Mouse (Mus musculus): ENCODE data around the gene Inpp5d. TPM values are rescaled to one million over a fixed set of nuclear protein-coding genes. Genes with fewer than 3 reads are reported as not detected.

Gene Inpp5d
- polyA plus RNA-seq, 1 experiment from 2014 or later, result 4.3 TPM

DNA sequence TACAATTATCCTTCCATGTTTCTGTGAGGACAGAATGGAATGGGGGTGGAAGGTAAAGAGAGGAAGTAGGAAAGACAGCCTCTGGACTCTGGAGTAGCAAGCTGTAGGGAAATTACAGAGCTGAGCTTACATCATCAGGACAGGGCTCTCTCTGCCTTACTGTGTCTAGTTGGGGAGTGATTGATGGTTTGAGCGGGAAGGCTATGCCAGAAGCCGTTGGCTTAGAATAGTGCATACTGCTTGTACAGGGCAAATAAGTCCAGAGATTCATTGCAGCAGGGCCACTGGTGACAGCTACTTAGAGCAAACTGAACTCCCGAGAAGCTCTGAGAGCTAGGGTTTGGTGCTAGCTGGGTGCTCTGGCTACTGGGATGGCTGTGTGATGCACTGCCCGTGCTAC is 66.2 kb downstream of the Inpp5d start:
- H3K4me2 ChIP-seq, result no peak overlapping the region
- no peak overlapping the region for H3K4me3 ChIP-seq (ENCODE audit: low read depth, low read length)
- no peaks in the 10 kb centered on the region for H3K4me1 ChIP-seq (ENCODE audit: control insufficient read depth, insufficient read depth, low read length)
- H3K9me3 ChIP-seq (replicated peaks; ENCODE audit: control insufficient read depth, low read length), result no peaks in the 10 kb centered on the region
- ATAC-seq (replicated peaks; ENCODE audit: insufficient number of reproducible peaks, low FRiP score, low TSS enrichment), result no peak
- H3K27ac ChIP-seq (ENCODE audit: low read depth, low read length), result no peak overlapping the region
- H3K36me3 ChIP-seq (ENCODE audit: control insufficient read depth, insufficient read depth, low read length), result no peaks in the 10 kb centered on the region
- no peak overlapping the region for H3K9ac ChIP-seq (ENCODE audit: low read depth, low read length)
- 59% methylated on average over 4 of the region's 4 CpGs for WGBS (ENCODE audit: insufficient replicate concordance)
- no peaks in the 10 kb centered on the region for H3K27me3 ChIP-seq (ENCODE audit: control insufficient read depth, insufficient read depth, low read length)

DNA sequence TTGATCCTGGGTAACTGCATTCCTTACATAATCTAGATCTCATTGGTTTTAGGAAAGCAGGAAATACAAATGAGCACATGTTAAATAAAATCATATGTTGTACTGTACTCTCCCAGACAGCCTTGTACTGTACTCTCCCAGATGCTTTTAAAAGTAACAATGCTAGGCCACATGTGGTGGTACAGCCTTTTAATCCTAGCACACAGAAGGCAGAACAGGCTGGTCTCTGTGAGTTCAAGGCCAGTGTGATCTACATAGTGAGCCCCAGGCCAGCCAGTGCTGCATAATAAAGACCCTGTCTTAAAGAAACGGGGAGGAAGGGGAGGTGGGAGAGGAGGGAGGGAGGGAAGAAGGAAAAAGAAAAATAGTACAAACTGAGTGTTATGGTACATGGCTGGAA is 66.9 kb downstream of the Inpp5d start:
- WGBS (ENCODE audit: insufficient replicate concordance), result 39% methylated on average over 1 of the region's 1 CpGs
- H3K27me3 ChIP-seq (ENCODE audit: control insufficient read depth, insufficient read depth, low read length), result no peaks in the 10 kb centered on the region
- no peak overlapping the region for H3K9ac ChIP-seq (ENCODE audit: low read depth, low read length)
- H3K4me3 ChIP-seq (ENCODE audit: low read depth, low read length), result no peak overlapping the region
- H3K36me3 ChIP-seq (ENCODE audit: control insufficient read depth, insufficient read depth, low read length), result no peaks in the 10 kb centered on the region
- no peak for ATAC-seq (replicated peaks; ENCODE audit: insufficient number of reproducible peaks, low FRiP score, low TSS enrichment)
- H3K9me3 ChIP-seq (replicated peaks; ENCODE audit: control insufficient read depth, low read length), result no peaks in the 10 kb centered on the region
- no peak overlapping the region for H3K27ac ChIP-seq (ENCODE audit: low read depth, low read length)
- no peak overlapping the region for H3K4me2 ChIP-seq
- no peaks in the 10 kb centered on the region for H3K4me1 ChIP-seq (ENCODE audit: control insufficient read depth, insufficient read depth, low read length)

DNA sequence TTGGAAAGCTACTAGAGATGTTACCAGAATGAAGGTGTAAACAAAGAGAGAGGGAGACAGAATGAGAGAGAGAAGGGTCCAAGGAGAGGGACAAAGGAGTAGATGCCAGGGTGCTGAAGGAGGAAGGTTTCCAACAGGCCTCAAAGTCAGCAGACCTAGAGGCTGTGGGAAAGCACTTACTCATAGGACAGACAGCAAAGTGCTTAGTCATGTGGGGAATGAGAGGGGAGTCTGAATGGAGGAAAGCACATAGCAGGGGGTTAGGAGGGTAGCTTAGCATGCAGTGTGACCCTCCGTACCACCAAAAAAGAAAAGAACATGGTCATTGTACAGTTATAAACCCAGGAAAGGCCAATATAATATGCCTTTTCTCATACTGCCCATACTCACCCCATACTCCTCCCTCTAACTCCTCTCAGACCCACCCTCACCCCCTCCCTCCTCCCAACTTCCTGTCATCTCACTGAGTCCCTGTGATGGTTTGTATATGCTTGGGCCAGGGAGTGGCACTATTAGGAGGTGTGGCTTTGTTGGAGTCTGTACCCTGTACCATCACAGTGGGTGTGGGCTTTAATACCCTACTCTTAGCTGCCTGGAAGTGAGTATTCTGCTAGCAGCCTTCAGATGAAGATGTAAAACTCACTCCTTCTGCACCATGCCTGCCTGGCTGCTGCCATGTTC is 69.7 kb downstream of the Inpp5d start:
- Histone ChIP-seq H3K4me3 (ENCODE audit: low read depth, low read length) (no peak overlapping the region), H3K9ac (ENCODE audit: low read depth, low read length) (no peak overlapping the region), H3K4me2 (no peak overlapping the region), H3K9me3 (replicated peaks; ENCODE audit: control insufficient read depth, low read length) (no peaks in the 10 kb centered on the region), H3K27ac (ENCODE audit: low read depth, low read length) (no peak overlapping the region), H3K27me3 (ENCODE audit: control insufficient read depth, insufficient read depth, low read length) (no peaks in the 10 kb centered on the region), H3K4me1 (ENCODE audit: control insufficient read depth, insufficient read depth, low read length) (no peaks in the 10 kb centered on the region), H3K36me3 (ENCODE audit: control insufficient read depth, insufficient read depth, low read length) (no peaks in the 10 kb centered on the region)
- no peak for ATAC-seq (replicated peaks; ENCODE audit: insufficient number of reproducible peaks, low FRiP score, low TSS enrichment)
- 88% methylated on average over 1 of the region's 1 CpGs for WGBS (ENCODE audit: insufficient replicate concordance)

DNA sequence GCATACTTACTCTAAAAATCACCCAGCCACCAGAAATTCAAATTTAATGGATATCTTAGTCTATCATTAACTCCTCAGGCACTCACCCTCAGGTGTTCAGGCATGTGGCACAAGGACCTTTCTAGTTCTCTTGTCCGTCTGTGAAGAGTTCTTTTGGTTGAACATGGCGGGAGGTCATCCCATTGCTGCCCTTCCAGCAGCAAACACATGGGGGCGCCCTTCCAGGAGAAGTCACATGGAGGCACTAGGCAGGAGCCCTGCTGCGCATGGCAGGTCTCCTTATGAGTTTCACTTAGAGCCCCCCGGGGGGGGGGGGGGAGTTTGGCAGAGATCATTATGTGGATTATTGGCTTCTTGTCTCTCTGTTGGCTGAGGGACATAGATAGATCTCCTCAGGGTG is 76.2 kb downstream of the Inpp5d start:
- no peak for ATAC-seq (replicated peaks; ENCODE audit: insufficient number of reproducible peaks, low FRiP score, low TSS enrichment)
- H3K4me1 ChIP-seq (ENCODE audit: control insufficient read depth, insufficient read depth, low read length), result no peaks in the 10 kb centered on the region
- WGBS (ENCODE audit: insufficient replicate concordance), result 75% methylated on average over 5 of the region's 5 CpGs

DNA sequence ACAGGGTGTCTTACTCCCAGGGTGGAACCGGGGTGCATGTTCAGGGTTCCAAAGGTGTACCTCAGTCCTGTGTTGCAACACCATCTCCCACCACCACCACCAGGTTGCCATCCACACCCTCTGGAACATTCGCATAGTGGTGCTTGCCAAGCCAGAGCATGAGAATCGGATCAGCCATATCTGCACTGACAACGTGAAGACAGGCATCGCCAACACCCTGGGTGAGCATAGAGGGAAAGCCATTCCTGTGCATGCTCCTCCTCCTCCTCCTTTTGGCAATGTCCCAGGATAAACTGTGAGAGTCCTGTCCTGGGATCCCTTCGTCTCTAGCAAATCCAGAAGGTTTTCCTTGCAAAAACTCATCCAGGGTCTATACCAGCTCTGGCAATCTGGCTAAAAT is 77.9 kb downstream of the Inpp5d start:
- Histone ChIP-seq H3K9ac (ENCODE audit: low read depth, low read length) (no peak overlapping the region), H3K4me3 (ENCODE audit: low read depth, low read length) (no peak overlapping the region), H3K9me3 (replicated peaks; ENCODE audit: control insufficient read depth, low read length) (no peaks in the 10 kb centered on the region), H3K4me1 (ENCODE audit: control insufficient read depth, insufficient read depth, low read length) (no peaks in the 10 kb centered on the region), H3K36me3 (ENCODE audit: control insufficient read depth, insufficient read depth, low read length) (no peaks in the 10 kb centered on the region), H3K27me3 (ENCODE audit: control insufficient read depth, insufficient read depth, low read length) (no peaks in the 10 kb centered on the region), H3K4me2 (no peak overlapping the region), H3K27ac (ENCODE audit: low read depth, low read length) (no peak overlapping the region)
- 49% methylated on average over 6 of the region's 6 CpGs for WGBS (ENCODE audit: insufficient replicate concordance)
- ATAC-seq (replicated peaks; ENCODE audit: insufficient number of reproducible peaks, low FRiP score, low TSS enrichment), result no peak; the same call in 1 of the 2 replicates

More for the DNA sequence above, 76.2 kb downstream of the Inpp5d start:
- no peaks in the 10 kb centered on the region for H3K27me3 ChIP-seq (ENCODE audit: control insufficient read depth, insufficient read depth, low read length)
- no peak overlapping the region for H3K4me3 ChIP-seq (ENCODE audit: low read depth, low read length)
- H3K27ac ChIP-seq (ENCODE audit: low read depth, low read length), result no peak overlapping the region
- H3K9me3 ChIP-seq (replicated peaks; ENCODE audit: control insufficient read depth, low read length), result no peaks in the 10 kb centered on the region
- H3K9ac ChIP-seq (ENCODE audit: low read depth, low read length), result no peak overlapping the region
- no peak overlapping the region for H3K4me2 ChIP-seq
- H3K36me3 ChIP-seq (ENCODE audit: control insufficient read depth, insufficient read depth, low read length), result no peaks in the 10 kb centered on the region

DNA sequence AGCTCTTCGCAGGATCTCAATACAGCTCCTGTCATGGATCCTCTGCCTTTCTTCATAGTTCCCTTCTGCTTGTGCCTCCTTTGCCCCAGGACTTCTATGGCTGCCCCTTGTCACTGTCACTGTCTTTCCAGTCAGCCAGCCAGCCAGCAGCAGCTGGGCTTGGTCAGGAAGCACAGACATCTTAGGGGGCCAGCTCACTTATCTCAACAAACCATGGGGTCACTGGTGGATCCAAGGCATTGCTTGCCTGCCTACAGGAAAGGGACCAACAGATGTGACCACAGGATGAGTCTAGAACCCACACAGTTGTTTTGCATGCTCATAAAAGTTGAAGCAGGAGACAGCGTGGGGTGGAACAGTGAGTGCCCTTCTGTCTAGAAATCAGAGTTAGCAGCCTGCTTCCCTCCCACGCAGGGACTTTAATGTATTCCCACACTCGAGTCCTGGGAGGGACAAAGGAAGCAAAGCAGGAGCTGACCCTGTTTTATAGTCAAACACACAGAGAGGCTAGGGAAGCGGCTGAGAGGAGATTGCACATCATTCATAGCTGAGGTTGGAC is 79.9 kb downstream of the Inpp5d start:
- no peak overlapping the region for H3K4me2 ChIP-seq
- no peaks in the 10 kb centered on the region for H3K9me3 ChIP-seq (replicated peaks; ENCODE audit: control insufficient read depth, low read length)
- no peaks in the 10 kb centered on the region for H3K36me3 ChIP-seq (ENCODE audit: control insufficient read depth, insufficient read depth, low read length)
- 73% methylated on average over 5 of the region's 5 CpGs for WGBS (ENCODE audit: insufficient replicate concordance)
- no peaks in the 10 kb centered on the region for H3K27me3 ChIP-seq (ENCODE audit: control insufficient read depth, insufficient read depth, low read length)
- H3K27ac ChIP-seq (ENCODE audit: low read depth, low read length), result no peak overlapping the region
- ATAC-seq (replicated peaks; ENCODE audit: insufficient number of reproducible peaks, low FRiP score, low TSS enrichment), result no peak
- no peak overlapping the region for H3K4me3 ChIP-seq (ENCODE audit: low read depth, low read length)
- H3K9ac ChIP-seq (ENCODE audit: low read depth, low read length), result no peak overlapping the region
- H3K4me1 ChIP-seq (ENCODE audit: control insufficient read depth, insufficient read depth, low read length), result no peaks in the 10 kb centered on the region

DNA sequence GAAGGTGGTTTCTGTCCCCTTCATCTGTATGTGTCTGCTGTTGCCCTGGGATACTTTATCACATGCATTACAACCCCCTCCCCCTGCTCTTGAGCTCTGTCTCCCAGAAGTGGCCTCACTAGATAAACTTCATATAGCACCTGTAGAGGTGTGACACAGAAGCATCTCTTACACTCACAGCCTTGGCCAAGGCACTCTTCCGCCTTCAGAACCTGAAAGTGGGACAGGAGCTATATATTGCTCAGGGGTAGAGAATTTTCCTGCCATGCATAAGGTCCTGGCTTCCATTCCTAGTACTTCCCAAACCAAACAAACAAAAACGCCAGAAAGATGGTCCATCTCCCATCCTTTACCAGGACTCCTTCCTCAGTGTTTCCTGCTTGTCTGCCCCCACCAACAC is 84.1 kb downstream of the Inpp5d start:
- Histone ChIP-seq H3K9me3 (replicated peaks; ENCODE audit: control insufficient read depth, low read length) (no peaks in the 10 kb centered on the region), H3K4me2 (no peak overlapping the region), H3K27me3 (ENCODE audit: control insufficient read depth, insufficient read depth, low read length) (no peaks in the 10 kb centered on the region), H3K4me1 (ENCODE audit: control insufficient read depth, insufficient read depth, low read length) (no peaks in the 10 kb centered on the region), H3K9ac (ENCODE audit: low read depth, low read length) (no peak overlapping the region), H3K36me3 (ENCODE audit: control insufficient read depth, insufficient read depth, low read length) (peaks cover 4% of the 10 kb centered on the region; the same call in 1 of the 2 replicates), H3K4me3 (ENCODE audit: low read depth, low read length) (no peak overlapping the region), H3K27ac (ENCODE audit: low read depth, low read length) (no peak overlapping the region)
- no peak for ATAC-seq (replicated peaks; ENCODE audit: insufficient number of reproducible peaks, low FRiP score, low TSS enrichment)
- 49% methylated on average over 2 of the region's 2 CpGs for WGBS (ENCODE audit: insufficient replicate concordance)

DNA sequence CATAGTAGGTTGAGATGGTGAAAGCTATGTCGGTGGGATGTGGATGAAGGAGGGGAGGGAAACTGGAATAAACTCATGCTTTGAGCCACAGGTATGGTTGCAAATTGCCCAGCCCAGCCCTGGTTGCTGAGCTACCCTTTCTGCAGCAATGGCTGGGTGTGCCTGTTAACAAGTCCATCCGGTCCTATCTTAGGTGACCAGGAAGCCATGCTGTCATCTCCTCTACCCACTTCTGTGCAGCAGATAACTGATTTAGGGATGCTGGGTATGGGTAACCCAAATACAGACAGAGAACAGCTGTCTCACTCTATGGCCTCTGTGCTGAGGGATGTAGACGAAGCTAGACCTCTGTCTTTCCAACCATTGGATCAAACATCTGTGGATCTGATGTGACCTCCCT is 86.2 kb downstream of the Inpp5d start:
- Histone ChIP-seq H3K4me2 (no peak overlapping the region), H3K4me3 (ENCODE audit: low read depth, low read length) (no peak overlapping the region), H3K9me3 (replicated peaks; ENCODE audit: control insufficient read depth, low read length) (no peaks in the 10 kb centered on the region), H3K9ac (ENCODE audit: low read depth, low read length) (no peak overlapping the region), H3K27me3 (ENCODE audit: control insufficient read depth, insufficient read depth, low read length) (no peaks in the 10 kb centered on the region), H3K4me1 (ENCODE audit: control insufficient read depth, insufficient read depth, low read length) (no peaks in the 10 kb centered on the region), H3K27ac (ENCODE audit: low read depth, low read length) (peak overlapping the region; percentile 55; the same call in 1 of the 2 replicates), H3K36me3 (ENCODE audit: control insufficient read depth, insufficient read depth, low read length) (peaks cover 4% of the 10 kb centered on the region; the same call in 1 of the 2 replicates)
- WGBS (ENCODE audit: insufficient replicate concordance), result 70% methylated on average over 3 of the region's 3 CpGs
- peak; percentile 82 for ATAC-seq (replicated peaks; ENCODE audit: insufficient number of reproducible peaks, low FRiP score, low TSS enrichment)

DNA sequence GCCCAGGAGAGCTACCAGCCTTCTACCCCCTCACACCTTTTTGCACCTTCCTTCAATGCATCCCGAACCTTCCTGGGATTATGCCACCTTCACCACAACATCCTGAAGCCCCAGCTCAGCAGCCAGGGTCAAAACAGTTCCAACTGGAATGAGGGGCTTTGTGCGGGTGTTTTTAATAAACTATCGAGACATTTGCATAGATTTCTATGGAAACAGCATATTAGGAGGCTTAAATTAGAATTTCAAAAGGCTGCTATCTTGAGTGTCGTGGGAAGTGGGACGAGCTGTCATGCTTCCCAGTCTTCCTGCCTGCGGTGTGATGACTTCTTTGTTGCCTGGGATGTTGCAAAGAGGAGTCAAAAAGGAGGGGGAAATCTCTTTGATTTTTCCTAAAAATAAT is 88.9 kb downstream of the Inpp5d start:
- Histone ChIP-seq H3K9me3 (replicated peaks; ENCODE audit: control insufficient read depth, low read length) (no peaks in the 10 kb centered on the region), H3K4me2 (no peak overlapping the region), H3K27me3 (ENCODE audit: control insufficient read depth, insufficient read depth, low read length) (no peaks in the 10 kb centered on the region), H3K27ac (ENCODE audit: low read depth, low read length) (no peak overlapping the region), H3K9ac (ENCODE audit: low read depth, low read length) (no peak overlapping the region), H3K4me1 (ENCODE audit: control insufficient read depth, insufficient read depth, low read length) (no peaks in the 10 kb centered on the region), H3K36me3 (ENCODE audit: control insufficient read depth, insufficient read depth, low read length) (peaks cover 4% of the 10 kb centered on the region; the same call in 1 of the 2 replicates), H3K4me3 (ENCODE audit: low read depth, low read length) (no peak overlapping the region)
- no peak for ATAC-seq (replicated peaks; ENCODE audit: insufficient number of reproducible peaks, low FRiP score, low TSS enrichment)
- WGBS (ENCODE audit: insufficient replicate concordance), result 61% methylated on average over 6 of the region's 6 CpGs
